Mouse (Mus musculus) testis, adult 2 months (tissue): ENCODE data around the gene Sec24d.

Experiments
- CTCF ChIP-seq: fragments of 200-500 bp; IDR thresholded peaks from 2 replicates; pipeline ENCODE4 v1.5.1; 2012; ENCODE audit warnings: low read depth, mild to moderate bottlenecking, inconsistent platforms, low read length, moderate library complexity; ENCODE audit not compliant: control insufficient read depth, insufficient read depth, insufficient replicate concordance
- POLR2A ChIP-seq: fragments of 200-500 bp; IDR thresholded peaks from 2 replicates; pipeline ENCODE4 v1.6.1; 2012; ENCODE audit warnings: low read depth, mild to moderate bottlenecking, inconsistent platforms, low read length, moderate library complexity; ENCODE audit not compliant: control insufficient read depth

DNA sequence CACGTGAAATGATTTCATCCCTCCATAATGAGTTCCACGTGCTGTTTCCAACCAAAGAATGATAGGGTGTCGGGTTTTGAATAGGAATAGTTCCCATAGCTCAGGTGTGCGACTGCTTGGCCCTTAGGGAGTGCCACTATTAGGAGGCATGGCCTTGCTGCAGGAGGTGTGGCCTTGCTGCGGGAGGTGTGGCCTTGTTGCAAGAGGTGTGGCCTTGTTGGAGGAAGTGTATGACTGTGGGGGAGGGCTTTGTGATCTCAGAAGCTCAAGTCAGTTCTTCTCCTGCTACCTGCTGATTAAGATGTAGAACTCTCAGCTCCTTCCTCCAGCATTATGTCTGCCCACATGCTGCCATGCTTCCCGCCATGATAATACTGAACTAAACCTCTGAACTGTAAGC, 48.6 kb upstream of the Sec24d start:
- TF ChIP-seq POLR2A (no peak), CTCF (no peak)
